Mouse (Mus musculus) limb, embryonic 10.5 days (tissue): ENCODE measurements around the gene Ghitm. TPM values are rescaled to one million over a fixed set of nuclear protein-coding genes. Genes with fewer than 3 reads are reported as not detected.
A peak's percentile ranks its signal among the peaks of the same experiment; 100 is the strongest.

Experiments
- DNase-seq: peaks from one replicate; pipeline ENCODE4 v3.0.0-alpha.2; 2017; ENCODE audit warnings: low spot score
- H3K27ac ChIP-seq: fragments of 300-500 bp; sonication (generic); 2 replicates; pipeline ENCODE4 v1.5.1; 2016; ENCODE audit warnings: mild to moderate bottlenecking
- H3K27me3 ChIP-seq: fragments of 300-500 bp; sonication (generic); 2 replicates; pipeline ENCODE4 v1.6.1; 2016; ENCODE audit warnings: low read depth, mild to moderate bottlenecking; ENCODE audit not compliant: poor library complexity, severe bottlenecking
- H3K36me3 ChIP-seq: fragments of 300-500 bp; sonication (generic); 2 replicates; pipeline ENCODE4 v1.6.1; 2016; ENCODE audit warnings: mild to moderate bottlenecking, moderate library complexity
- H3K4me1 ChIP-seq: fragments of 300-500 bp; sonication (generic); 2 replicates; pipeline ENCODE4 v1.6.1; 2016
- H3K4me3 ChIP-seq: fragments of 300-500 bp; sonication (generic); 2 replicates; pipeline ENCODE4 v1.5.1; 2016; ENCODE audit warnings: mild to moderate bottlenecking, moderate library complexity
- H3K9me3 ChIP-seq: fragments of 300-500 bp; sonication (generic); replicated peaks from 2 replicates; pipeline ENCODE4 v1.6.1; 2016; ENCODE audit warnings: mild to moderate bottlenecking
- WGBS: fragments of 180-500 bp; shearing (Covaris S2); methylation state at CpG from one replicate; pipeline ENCODE4 v1.1.7; 2016; 5-methylcytosine and 5-hydroxymethylcytosine counted together
- polyA plus RNA-seq: library from polyadenylated mRNA; unstranded; fragments of >200 nt; fragmentation: Nextera tagmentation; extraction: Ambion mirVana; gene quantifications from 2 replicates; pipeline ENCODE4 v1.2.1, GENCODE M21; 2016

Ghitm gene
- polyA plus RNA-seq, 1 experiment from 2014 or later = 182 TPM

GRCm38 (mm10) chr14:37127652-37128051 lies 7.4 kb downstream of the Ghitm start:
- H3K4me3 ChIP-seq = no peak overlapping the region
- no peaks in the 10 kb centered on the region for H3K4me1 ChIP-seq
- peaks cover 96% of the 10 kb centered on the region for H3K36me3 ChIP-seq
- H3K9me3 ChIP-seq = no peaks in the 10 kb centered on the region
- H3K27me3 ChIP-seq = no peaks in the 10 kb centered on the region
- 47% methylated on average over 4 of the region's 4 CpGs for WGBS
- H3K27ac ChIP-seq = no peak overlapping the region
- DNase-seq = no peak

GRCm38 (mm10) chr14:37119233-37119632 lies 15.8 kb downstream of the Ghitm start:
- WGBS = 96% methylated on average over 4 of the region's 4 CpGs
- no peak for DNase-seq
- no peak overlapping the region for H3K4me3 ChIP-seq
- no peak overlapping the region for H3K27ac ChIP-seq
- no peaks in the 10 kb centered on the region for H3K27me3 ChIP-seq
- H3K9me3 ChIP-seq = no peaks in the 10 kb centered on the region
- peaks cover 41% of the 10 kb centered on the region for H3K36me3 ChIP-seq
- no peaks in the 10 kb centered on the region for H3K4me1 ChIP-seq

- DNase-seq = no peak
- WGBS = 71% methylated on average over 3 of the region's 3 CpGs
- H3K36me3 ChIP-seq = no peaks in the 10 kb centered on the region
- peaks cover 15% of the 10 kb centered on the region for H3K4me1 ChIP-seq
- no peaks in the 10 kb centered on the region for H3K27me3 ChIP-seq
- no peak within 1 kb of the TSS for H3K4me3 ChIP-seq
- no peak within 1 kb of the TSS for H3K27ac ChIP-seq
- no peaks in the 10 kb centered on the region for H3K9me3 ChIP-seq
These were observed 21.1 kb downstream of the Ghitm start, which contains the start of gene 2610528A11Rik for GRCm38 (mm10) chr14:37113922-37114321. Gene 2610528A11Rik, minus strand, starts transcription at chr14:37114022.

GRCm38 (mm10) chr14:37112931-37113330 lies 22.1 kb downstream of the Ghitm start:
- Histone ChIP-seq H3K36me3 (no peaks in the 10 kb centered on the region), H3K27me3 (no peaks in the 10 kb centered on the region), H3K4me3 (no peak overlapping the region), H3K27ac (no peak overlapping the region), H3K4me1 (peaks cover 15% of the 10 kb centered on the region), H3K9me3 (no peaks in the 10 kb centered on the region)
- DNase-seq = no peak
- WGBS = 90% methylated on average over 7 of the region's 7 CpGs

GRCm38 (mm10) chr14:37111371-37111770 lies 23.7 kb downstream of the Ghitm start:
- Histone ChIP-seq H3K27ac (no peak overlapping the region), H3K4me3 (no peak overlapping the region), H3K36me3 (no peaks in the 10 kb centered on the region), H3K27me3 (no peaks in the 10 kb centered on the region), H3K9me3 (no peaks in the 10 kb centered on the region), H3K4me1 (peaks cover 15% of the 10 kb centered on the region)
- DNase-seq = no peak

- WGBS = 60% methylated on average over 2 of the region's 2 CpGs
- Histone ChIP-seq H3K9me3 (no peaks in the 10 kb centered on the region), H3K4me1 (peaks cover 15% of the 10 kb centered on the region), H3K36me3 (no peaks in the 10 kb centered on the region), H3K4me3 (no peak overlapping the region), H3K27me3 (no peaks in the 10 kb centered on the region), H3K27ac (no peak overlapping the region)
- DNase-seq = no peak
These were observed 24.6 kb downstream of the Ghitm start for GRCm38 (mm10) chr14:37110456-37110855.

GRCm38 (mm10) chr14:37109975-37110374 lies 25.1 kb downstream of the Ghitm start:
- no peaks in the 10 kb centered on the region for H3K27me3 ChIP-seq
- DNase-seq = no peak
- no peak overlapping the region for H3K4me3 ChIP-seq
- WGBS = 13% methylated on average over 9 of the region's 9 CpGs
- H3K27ac ChIP-seq = peak overlapping the region; percentile 3; the same call in 1 of the 2 replicates
- no peaks in the 10 kb centered on the region for H3K36me3 ChIP-seq
- peaks cover 15% of the 10 kb centered on the region for H3K4me1 ChIP-seq
- H3K9me3 ChIP-seq = no peaks in the 10 kb centered on the region

GRCm38 (mm10) chr14:37109460-37109859 lies 25.6 kb downstream of the Ghitm start:
- DNase-seq = no peak
- 66% methylated on average over 8 of the region's 8 CpGs for WGBS
- Histone ChIP-seq H3K36me3 (no peaks in the 10 kb centered on the region), H3K4me1 (peaks cover 15% of the 10 kb centered on the region), H3K4me3 (no peak overlapping the region), H3K27me3 (no peaks in the 10 kb centered on the region), H3K9me3 (no peaks in the 10 kb centered on the region), H3K27ac (peak overlapping the region; percentile 3; the same call in 1 of the 2 replicates)

GRCm38 (mm10) chr14:37105846-37106245 lies 29.2 kb downstream of the Ghitm start:
- DNase-seq = no peak
- Histone ChIP-seq H3K36me3 (no peaks in the 10 kb centered on the region), H3K9me3 (no peaks in the 10 kb centered on the region), H3K4me1 (peaks cover 15% of the 10 kb centered on the region), H3K4me3 (no peak overlapping the region), H3K27ac (no peak overlapping the region), H3K27me3 (no peaks in the 10 kb centered on the region)
- 34% methylated on average over 7 of the region's 7 CpGs for WGBS

- WGBS = 76% methylated on average over 5 of the region's 5 CpGs
- no peaks in the 10 kb centered on the region for H3K9me3 ChIP-seq
- H3K4me1 ChIP-seq = peaks cover 5% of the 10 kb centered on the region
- no peaks in the 10 kb centered on the region for H3K36me3 ChIP-seq
- H3K27me3 ChIP-seq = no peaks in the 10 kb centered on the region
- H3K27ac ChIP-seq = no peak overlapping the region
- H3K4me3 ChIP-seq = no peak overlapping the region
- DNase-seq = no peak
These were observed 30.3 kb downstream of the Ghitm start for GRCm38 (mm10) chr14:37104747-37105146.

- Histone ChIP-seq H3K4me1 (peaks cover 8% of the 10 kb centered on the region), H3K27me3 (peaks cover 23% of the 10 kb centered on the region), H3K4me3 (no peak overlapping the region), H3K9me3 (no peaks in the 10 kb centered on the region), H3K36me3 (no peaks in the 10 kb centered on the region), H3K27ac (no peak overlapping the region)
- 90% methylated on average over 3 of the region's 3 CpGs for WGBS
- no peak for DNase-seq
These were observed 32.6 kb downstream of the Ghitm start for GRCm38 (mm10) chr14:37102484-37102883.

- WGBS = 77% methylated on average over 5 of the region's 5 CpGs
- no peaks in the 10 kb centered on the region for H3K36me3 ChIP-seq
- no peak for DNase-seq
- peaks cover 32% of the 10 kb centered on the region for H3K27me3 ChIP-seq
- H3K27ac ChIP-seq = no peak overlapping the region
- no peaks in the 10 kb centered on the region for H3K9me3 ChIP-seq
- peaks cover 8% of the 10 kb centered on the region for H3K4me1 ChIP-seq
- no peak overlapping the region for H3K4me3 ChIP-seq
These were observed 33.5 kb downstream of the Ghitm start for GRCm38 (mm10) chr14:37101531-37101930.

GRCm38 (mm10) chr14:37097956-37098530 lies 37.0 kb downstream of the Ghitm start, which contains the start of gene Cdhr1:
Gene Cdhr1, minus strand, starts transcription at chr14:37098347.
- peak within 1 kb of the TSS; percentile 47 for H3K4me3 ChIP-seq
- peak; percentile 53 for DNase-seq
- H3K27ac ChIP-seq = no peak within 1 kb of the TSS
- H3K36me3 ChIP-seq = no peaks in the 10 kb centered on the region
- H3K27me3 ChIP-seq = peaks cover 36% of the 10 kb centered on the region
- no peaks in the 10 kb centered on the region for H3K9me3 ChIP-seq
- 2% methylated on average over 30 of the region's 30 CpGs for WGBS
- peaks cover 8% of the 10 kb centered on the region for H3K4me1 ChIP-seq

- Histone ChIP-seq H3K4me3 (no peak overlapping the region), H3K9me3 (no peaks in the 10 kb centered on the region), H3K27me3 (peaks cover 36% of the 10 kb centered on the region), H3K27ac (no peak overlapping the region), H3K4me1 (peaks cover 8% of the 10 kb centered on the region), H3K36me3 (no peaks in the 10 kb centered on the region)
- no peak for DNase-seq
- 85% methylated on average over 4 of the region's 4 CpGs for WGBS
These were observed 39.5 kb downstream of the Ghitm start for GRCm38 (mm10) chr14:37095556-37095955.
